Mouse (Mus musculus): ENCODE data around the gene Wdfy4.

The Wdfy4 gene

DNA sequence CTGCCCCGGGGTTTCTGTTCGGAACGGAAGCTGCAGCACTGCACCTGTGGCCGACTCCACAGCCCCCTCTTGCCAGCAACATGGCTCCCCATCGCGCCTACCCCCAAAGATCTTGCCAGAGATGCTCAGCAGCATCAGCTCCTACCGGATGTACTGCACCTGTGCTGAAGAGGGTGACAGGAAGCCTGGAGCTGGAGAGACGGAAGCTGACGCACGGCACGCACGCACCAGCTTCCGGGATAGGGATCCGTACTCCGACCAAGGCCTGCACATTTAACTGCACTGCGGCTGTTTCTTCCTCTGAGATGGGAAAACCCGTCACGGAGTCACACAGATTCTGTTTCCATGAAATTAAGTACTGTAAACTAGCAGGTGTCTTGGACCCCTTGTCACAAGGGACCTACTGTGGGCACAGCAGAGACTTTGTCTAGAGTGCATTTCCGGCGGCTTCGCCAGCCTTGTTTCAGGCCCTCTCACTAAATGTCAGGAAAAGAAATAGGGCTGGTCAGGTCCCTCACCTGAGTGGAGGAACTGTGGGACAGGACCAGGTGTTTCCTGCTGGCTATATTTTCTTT is 4.6 kb upstream of the Wdfy4 start:
- DNase-seq, result no peak

DNA sequence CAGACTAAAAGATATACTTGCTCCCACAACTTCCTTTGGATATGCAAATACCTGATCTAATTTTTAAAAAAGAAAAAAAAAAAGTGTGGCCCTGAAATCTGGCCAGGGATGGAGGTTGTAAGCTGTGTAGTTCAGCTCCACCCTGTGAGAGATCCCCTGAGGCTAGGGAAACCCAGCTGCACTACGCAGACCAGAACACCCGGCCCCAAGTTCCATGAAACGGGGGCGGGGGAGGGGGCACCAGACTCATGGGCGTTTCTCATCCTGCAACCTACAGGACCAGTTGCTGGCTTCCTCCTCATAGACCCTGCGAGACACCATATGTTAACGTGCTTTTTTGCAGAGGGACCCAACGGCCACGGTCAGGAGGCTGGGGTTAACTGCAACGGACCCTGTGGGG is 3.9 kb upstream of the Wdfy4 start:
- DNase-seq, result no peak

- no peak for DNase-seq
Measured at GRCm38 (mm10) chr14:33187201-33187600, 1.9 kb upstream of the Wdfy4 start.

- no peak for DNase-seq
Measured at GRCm38 (mm10) chr14:33180102-33180501, 5.2 kb downstream of the Wdfy4 start.

- no peak for DNase-seq
Measured at GRCm38 (mm10) chr14:33175059-33175821, 10.1 kb downstream of the Wdfy4 start.

GRCm38 (mm10) chr14:33171942-33172341 is 13.4 kb downstream of the Wdfy4 start:
- DNase-seq, result no peak

- no peak for DNase-seq
Measured at GRCm38 (mm10) chr14:33168750-33169149, 16.6 kb downstream of the Wdfy4 start.

GRCm38 (mm10) chr14:33162238-33162637 is 23.1 kb downstream of the Wdfy4 start:
- no peak for DNase-seq

DNA sequence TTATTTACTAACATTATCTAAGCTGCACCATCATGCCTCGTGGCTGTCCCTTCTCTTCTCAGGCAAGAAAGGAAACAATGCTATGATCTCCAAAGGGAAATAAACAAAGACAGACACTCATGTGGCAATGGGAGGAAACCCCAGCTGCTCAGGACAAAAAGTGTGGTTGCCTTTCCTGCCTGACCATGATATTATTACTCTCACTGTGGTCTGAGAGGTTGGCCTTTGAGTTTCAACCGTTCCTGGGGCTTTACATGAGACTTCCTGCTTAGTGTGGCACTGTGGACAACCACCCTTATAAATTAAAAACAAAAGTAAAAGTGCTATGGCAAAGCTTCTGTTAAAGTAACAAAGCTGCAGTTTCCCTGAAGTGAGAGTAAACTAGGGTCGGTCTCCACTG is 27.0 kb downstream of the Wdfy4 start:
- DNase-seq, result no peak

DNA sequence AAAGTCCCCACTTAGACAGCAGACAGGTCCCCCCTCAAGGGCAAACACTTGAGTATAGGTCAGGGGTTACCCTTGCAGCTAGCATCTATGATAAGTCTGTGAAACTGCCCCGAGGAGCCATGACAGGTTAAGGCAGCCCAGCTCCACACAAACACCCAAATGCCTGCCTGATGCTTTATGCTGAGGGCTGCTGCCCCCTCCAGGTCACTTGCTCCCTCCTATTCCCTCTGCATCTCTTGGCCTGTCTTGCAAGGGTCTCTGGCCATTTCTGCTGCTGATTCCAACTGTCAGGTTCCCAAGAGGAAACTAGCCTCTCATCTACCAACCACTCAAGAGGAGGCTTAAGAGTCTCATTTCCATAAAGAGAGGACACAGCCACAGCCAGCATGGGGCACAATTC is 32.4 kb downstream of the Wdfy4 start:
- DNase-seq, result peak; percentile 30 to 47

DNA sequence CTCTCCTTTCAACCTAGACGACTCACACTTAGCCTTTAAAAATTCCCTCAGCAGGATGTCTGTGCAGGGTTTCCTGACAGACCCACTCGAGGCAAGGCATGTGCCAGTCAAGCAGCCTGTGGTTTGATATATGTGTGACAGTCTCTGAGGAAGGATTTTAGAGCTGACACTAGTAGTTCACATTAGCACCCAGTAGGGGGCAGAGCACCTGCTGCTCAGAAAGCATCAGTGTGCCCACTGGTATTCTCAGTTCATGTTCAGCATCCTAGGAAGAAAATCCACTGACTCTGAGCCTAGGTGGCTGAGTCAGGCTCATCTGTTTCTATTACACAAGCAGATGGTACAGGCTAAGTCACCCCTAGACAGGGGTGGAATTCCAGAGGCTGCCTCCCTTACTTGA is 39.0 kb downstream of the Wdfy4 start:
- DNase-seq, result peak; percentile 7 to 12

GRCm38 (mm10) chr14:33136843-33137242 is 48.5 kb downstream of the Wdfy4 start:
- DNase-seq, result no peak

- DNase-seq, result no peak
Measured at GRCm38 (mm10) chr14:33135170-33135569, 50.1 kb downstream of the Wdfy4 start.

- no peak for DNase-seq
Measured at GRCm38 (mm10) chr14:33131044-33131758, 54.1 kb downstream of the Wdfy4 start.

GRCm38 (mm10) chr14:33116590-33116989 is 68.7 kb downstream of the Wdfy4 start:
- no peak for DNase-seq

DNA sequence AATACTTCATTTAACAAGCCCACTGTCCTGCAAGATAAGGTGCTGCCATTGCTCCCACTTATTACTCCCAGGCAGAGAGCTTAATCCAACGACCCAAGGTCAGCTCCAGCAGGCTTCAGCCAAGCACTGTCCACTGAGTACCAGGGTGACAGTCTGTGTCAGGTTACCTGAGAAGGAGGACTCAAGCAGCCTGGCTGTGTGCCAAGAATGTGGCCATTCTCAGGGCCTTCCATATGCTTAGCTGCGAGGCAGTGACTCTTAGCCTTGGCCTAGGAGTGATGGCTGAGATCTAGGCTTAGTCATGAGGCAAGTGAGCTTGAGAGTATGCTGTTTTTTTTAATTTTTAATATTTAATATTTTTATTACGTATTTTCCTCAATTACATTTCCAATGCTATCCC is 80.5 kb downstream of the Wdfy4 start:
- DNase-seq, result peak in 1 of 2 experiments; percentile 20

DNA sequence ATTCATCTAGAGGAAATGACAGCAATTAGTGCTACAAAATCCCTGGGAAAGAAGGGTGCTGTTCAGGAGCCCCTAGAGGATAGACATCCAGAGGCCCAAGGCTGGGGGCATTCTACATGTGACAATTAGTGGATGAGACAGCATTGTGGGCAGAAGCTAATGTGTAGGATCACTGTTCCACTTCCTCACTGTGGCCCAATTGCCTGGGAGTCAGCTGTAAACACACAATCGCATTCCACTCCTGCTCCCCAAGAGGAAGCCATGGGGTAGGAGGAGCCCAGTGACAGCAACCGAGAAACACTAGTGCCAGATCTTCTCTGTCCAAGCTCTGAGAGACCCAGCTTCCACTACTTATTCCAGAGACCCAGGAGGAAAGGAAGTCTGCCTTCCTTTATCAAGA is 83.7 kb downstream of the Wdfy4 start:
- no peak for DNase-seq

DNA sequence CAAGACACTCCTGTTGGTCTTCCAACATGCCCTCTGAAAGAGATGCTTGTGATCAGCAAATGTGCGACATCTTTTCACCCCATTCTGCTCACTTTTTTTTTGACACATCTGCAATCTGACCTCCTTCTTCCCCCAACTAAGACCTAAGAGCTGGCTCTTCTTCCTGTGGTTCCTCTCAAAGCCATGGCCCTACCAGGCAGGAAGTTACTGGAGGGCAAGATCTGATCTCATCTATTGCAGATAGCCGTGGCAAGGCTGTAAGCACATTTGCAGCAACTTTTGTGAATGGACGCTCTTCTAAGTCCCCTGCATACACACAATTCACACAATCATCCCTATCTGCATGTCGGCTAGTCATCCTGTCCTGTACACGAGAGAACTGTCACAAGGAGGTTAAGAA is 85.4 kb downstream of the Wdfy4 start:
- no peak for DNase-seq

DNA sequence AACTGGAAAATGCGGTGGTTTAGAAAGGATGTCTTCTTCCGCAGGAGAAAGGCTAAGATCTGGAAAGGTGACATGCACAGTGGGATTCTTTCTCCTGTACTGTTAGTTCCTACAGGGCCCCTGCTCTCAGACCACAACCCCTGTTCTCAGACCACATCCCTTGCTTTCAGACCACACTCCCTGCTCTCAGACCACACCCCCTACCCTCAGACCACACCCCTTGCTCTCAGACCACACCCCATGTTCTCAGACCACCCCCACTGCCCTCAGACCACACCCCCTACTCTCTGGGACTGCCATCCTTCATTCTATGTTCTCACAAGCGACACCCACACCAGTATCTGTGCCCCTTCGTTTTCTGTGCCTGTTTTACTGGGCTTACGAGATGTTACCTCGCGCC is 86.2 kb downstream of the Wdfy4 start:
- DNase-seq, result no peak

- no peak for DNase-seq
Measured at GRCm38 (mm10) chr14:33096462-33096861, 88.8 kb downstream of the Wdfy4 start.

GRCm38 (mm10) chr14:33083326-33083725 is 102.0 kb downstream of the Wdfy4 start:
- DNase-seq, result peak; percentile 10 to 25

DNA sequence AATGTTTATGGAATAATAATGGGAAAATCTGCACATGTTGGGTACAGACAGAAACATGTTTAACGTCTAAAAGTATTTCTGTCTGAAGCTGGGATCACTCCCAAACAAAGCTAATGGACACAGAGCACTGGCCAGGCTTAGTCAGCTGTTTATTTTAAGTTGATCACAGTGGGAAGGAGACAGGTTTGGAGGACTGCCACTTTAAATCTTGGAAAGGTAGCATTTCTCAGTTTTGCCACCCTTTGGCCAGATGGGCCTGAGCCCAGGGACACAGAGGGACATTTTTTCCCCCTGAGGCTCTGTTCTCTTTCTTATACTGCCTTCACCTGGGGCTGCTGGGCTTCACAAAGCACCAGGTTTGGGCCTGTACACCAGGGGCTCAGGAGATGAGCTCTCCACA is 103.0 kb downstream of the Wdfy4 start:
- DNase-seq, result no peak

- DNase-seq, result no peak
Measured at GRCm38 (mm10) chr14:33081370-33081860, 103.9 kb downstream of the Wdfy4 start.

GRCm38 (mm10) chr14:33078596-33078995 is 106.7 kb downstream of the Wdfy4 start:
- DNase-seq, result no peak
